Mouse (Mus musculus): Measurements from ENCODE around the gene Ctnna3.

Ctnna3 gene

DNA sequence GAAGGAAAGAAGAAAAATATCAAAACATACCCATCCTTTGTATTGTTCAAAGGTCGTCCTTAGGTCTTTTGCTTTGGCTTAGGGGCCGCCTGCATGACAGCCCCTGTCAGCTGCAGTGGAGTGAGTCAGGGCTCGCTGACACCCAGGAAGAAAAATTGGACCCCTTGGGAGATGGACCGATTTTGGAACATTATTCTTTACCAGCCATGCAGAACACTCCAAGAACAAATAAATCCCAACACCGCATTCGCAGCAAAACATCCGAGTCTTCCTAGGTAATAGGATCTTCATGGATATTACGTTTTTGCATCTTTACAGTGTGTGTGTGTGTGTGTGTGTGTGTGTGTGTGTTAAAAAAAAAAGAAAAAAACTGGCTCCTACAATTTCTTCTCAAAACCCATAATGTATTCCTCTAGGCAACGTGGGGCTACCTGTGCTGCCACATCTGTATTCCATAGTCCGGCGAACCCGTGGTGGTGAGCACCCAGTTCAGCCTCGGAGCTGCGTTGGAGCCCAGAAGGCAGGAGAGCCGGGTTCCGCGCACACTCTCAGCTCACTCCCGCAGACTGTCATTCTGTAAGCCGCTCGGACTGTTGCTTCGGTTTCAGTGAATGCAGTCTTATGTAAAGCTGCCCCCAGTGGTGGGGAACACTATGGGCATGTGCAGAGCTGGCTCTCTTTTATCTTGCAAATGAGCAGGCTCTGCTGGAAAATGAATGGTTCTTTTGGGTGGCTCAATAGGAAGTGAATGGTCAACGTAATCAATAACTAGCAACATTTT lies 660.0 kb downstream of the Ctnna3 start, which contains the start of gene Lrrtm3:
TSS of gene Lrrtm3 (minus strand) at position 598 of the 781 bp plus-strand sequence.
- H3K36me3 ChIP-seq (ENCODE audit: control insufficient read depth, insufficient read depth, low read length, poor library complexity, severe bottlenecking) = no peaks in the 10 kb centered on the region
- no peaks in the 10 kb centered on the region for H3K27me3 ChIP-seq (ENCODE audit: control insufficient read depth, insufficient read depth, low read length, poor library complexity, severe bottlenecking)
- DNase-seq (ENCODE audit: low read depth, low spot score) = no peak

DNA sequence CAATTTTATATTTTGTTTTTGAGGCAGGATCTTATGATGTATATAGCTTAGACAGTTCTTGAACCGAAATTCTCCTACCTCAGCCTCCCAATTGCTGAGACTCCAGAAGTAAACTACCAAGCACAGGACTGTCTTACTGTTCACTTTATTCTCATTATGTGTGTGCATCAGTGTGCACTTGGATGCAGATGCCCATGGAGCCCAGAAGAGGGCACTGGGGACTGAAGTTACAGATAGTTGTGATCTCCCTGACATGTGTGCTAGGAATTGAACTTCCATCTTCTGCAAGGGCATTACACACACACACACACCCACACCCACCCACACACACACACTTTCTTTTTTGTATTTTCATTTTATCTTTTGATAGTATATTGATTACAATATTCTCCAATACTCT lies 666.6 kb downstream of the Ctnna3 start:
- no peak for DNase-seq (ENCODE audit: low read depth, low spot score)
- no peaks in the 10 kb centered on the region for H3K36me3 ChIP-seq (ENCODE audit: control insufficient read depth, insufficient read depth, low read length, poor library complexity, severe bottlenecking)
- H3K27me3 ChIP-seq (ENCODE audit: control insufficient read depth, insufficient read depth, low read length, poor library complexity, severe bottlenecking) = no peaks in the 10 kb centered on the region

DNA sequence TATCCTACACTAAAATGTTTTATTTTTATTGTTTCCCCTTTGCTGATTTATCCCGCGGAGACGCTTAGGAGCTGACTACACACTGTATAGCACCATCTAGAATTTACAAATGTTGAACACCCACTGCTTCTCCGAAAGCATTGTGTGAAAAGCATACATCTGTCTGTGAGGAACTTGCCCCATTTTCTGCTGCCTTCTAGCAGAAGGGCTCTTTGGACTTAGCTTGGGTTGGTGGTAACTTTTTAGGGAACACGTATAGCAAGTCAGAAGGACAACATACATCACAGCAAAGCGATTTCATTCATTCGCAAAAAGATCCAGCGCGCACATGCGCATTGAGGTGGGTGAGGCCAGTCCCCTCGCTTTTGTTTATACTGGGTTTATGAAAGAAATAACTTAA lies 685.3 kb downstream of the Ctnna3 start:
- no peak for DNase-seq (ENCODE audit: low read depth, low spot score)
- no peaks in the 10 kb centered on the region for H3K27me3 ChIP-seq (ENCODE audit: control insufficient read depth, insufficient read depth, low read length, poor library complexity, severe bottlenecking)
- no peaks in the 10 kb centered on the region for H3K36me3 ChIP-seq (ENCODE audit: control insufficient read depth, insufficient read depth, low read length, poor library complexity, severe bottlenecking)

DNA sequence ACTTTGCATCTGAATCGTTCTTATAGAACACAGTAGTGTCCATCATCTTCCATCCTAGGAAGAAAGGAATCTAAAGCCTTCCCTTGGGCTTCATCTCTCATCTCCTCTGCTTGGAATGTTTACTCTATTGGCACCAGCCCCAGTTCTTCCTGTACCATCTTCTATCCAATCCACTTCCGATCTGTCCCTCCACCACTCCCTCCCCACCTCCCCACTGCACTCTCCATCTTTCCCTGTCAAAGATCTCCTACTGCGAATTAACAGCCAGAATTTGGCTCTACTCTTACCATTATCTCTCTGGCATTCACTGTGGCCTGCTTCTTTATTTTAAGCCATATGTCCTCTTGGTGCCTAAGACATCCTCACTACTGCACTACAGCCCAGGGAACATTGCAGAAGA lies 688.9 kb downstream of the Ctnna3 start:
- Histone ChIP-seq H3K36me3 (ENCODE audit: control insufficient read depth, insufficient read depth, low read length, poor library complexity, severe bottlenecking) (no peaks in the 10 kb centered on the region), H3K27me3 (ENCODE audit: control insufficient read depth, insufficient read depth, low read length, poor library complexity, severe bottlenecking) (no peaks in the 10 kb centered on the region)
- DNase-seq (ENCODE audit: low read depth, low spot score) = no peak

DNA sequence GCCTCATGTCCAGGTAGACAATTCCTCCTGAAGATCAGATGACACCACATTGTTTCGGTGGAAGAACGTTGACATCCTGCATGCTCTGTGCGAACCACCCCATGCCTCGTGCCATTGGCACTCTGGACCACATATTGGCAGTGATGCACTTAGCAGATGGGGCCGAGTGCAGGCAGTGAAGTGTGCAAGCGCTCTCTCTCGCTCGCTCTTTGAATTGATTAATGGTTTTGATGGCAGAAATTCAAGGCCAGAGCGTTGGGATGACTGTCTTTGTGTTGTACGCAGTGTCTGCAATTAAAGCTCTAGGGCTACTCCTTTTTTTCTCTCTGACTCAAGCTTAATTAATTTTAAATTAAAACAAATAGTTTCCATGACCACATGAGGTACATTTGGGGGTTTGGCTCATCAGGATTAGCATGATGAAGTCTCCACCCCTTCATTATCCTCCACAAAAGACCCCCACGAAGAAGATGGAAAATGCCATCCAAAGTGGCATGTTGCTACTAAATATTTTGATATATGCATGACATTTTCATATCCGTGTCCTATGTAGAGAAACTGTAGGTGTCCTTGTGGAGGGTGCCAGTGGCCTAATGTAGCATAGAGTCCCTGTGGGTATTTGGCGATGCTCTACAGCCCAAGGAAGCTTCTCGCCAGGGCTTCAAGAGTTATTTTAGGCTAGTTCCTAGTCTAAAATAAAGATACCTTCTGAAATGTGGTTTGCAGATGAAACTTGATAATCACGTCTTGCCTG lies 700.7 kb downstream of the Ctnna3 start:
- H3K36me3 ChIP-seq (ENCODE audit: control insufficient read depth, insufficient read depth, low read length, poor library complexity, severe bottlenecking) = no peaks in the 10 kb centered on the region
- H3K27me3 ChIP-seq (ENCODE audit: control insufficient read depth, insufficient read depth, low read length, poor library complexity, severe bottlenecking) = no peaks in the 10 kb centered on the region
- no peak for DNase-seq (ENCODE audit: low read depth, low spot score)

DNA sequence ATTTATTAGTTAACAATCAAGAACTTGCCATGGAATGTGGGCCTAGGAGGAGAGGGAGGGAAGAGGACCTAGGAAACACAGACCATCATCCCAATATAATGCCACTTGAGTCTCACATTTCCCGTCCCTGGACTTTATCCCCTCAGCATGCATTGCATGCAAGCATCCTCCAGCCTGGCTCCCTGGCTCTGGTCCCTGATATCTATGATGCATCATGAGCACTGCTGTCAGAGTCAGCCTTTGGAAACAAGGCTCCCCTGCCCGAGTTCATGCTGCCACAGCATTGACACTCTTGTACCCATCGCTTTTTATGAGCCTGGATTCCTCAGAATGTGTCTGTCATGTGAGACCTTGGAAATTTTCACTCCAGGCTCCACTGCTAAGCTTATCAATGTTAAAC lies 703.6 kb downstream of the Ctnna3 start:
- Histone ChIP-seq H3K27me3 (ENCODE audit: control insufficient read depth, insufficient read depth, low read length, poor library complexity, severe bottlenecking) (no peaks in the 10 kb centered on the region), H3K36me3 (ENCODE audit: control insufficient read depth, insufficient read depth, low read length, poor library complexity, severe bottlenecking) (no peaks in the 10 kb centered on the region)
- DNase-seq (ENCODE audit: low read depth, low spot score) = no peak

DNA sequence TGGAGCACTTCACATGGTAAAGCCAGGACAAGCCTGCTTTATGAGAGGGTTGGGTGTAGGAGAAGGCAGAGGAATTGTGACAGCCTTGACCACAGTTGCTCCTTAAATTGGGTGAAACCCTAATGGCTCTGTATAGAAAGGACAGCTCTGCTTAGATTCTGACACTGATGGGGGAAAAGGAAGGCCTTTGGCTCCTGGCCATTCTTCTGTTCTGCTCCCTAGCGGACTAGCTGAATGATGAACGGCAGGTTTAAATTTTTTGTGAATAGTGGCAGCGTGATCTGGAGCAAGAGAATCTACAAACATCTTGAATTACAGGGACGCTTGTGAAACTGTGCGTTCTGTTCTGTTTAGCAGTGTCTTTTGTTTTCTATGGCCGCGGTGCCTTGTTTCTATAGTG lies 705.6 kb downstream of the Ctnna3 start:
- Histone ChIP-seq H3K36me3 (ENCODE audit: control insufficient read depth, insufficient read depth, low read length, poor library complexity, severe bottlenecking) (no peaks in the 10 kb centered on the region), H3K27me3 (ENCODE audit: control insufficient read depth, insufficient read depth, low read length, poor library complexity, severe bottlenecking) (no peaks in the 10 kb centered on the region)
- no peak for DNase-seq (ENCODE audit: low read depth, low spot score)

DNA sequence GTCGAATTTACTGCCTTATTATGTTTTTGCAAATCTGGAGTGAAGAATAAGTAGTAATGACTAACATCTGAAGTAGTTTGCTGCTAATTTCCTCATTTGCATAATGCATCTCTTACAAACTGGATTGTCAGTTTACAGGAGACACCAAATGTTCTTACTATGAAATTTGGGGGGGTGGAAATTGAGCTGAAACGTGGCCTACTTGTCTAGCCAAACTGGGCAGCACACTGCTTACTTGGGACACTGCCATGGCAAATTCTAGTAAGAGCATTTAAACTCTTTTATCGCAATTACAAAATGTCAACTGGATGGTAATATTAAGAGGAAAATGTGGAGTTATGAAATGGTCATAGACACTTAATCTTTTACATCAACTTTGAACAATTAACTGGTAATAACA lies 716.6 kb downstream of the Ctnna3 start:
- Histone ChIP-seq H3K27me3 (ENCODE audit: control insufficient read depth, insufficient read depth, low read length, poor library complexity, severe bottlenecking) (no peaks in the 10 kb centered on the region), H3K36me3 (ENCODE audit: control insufficient read depth, insufficient read depth, low read length, poor library complexity, severe bottlenecking) (no peaks in the 10 kb centered on the region)
- no peak for DNase-seq (ENCODE audit: low read depth, low spot score)

DNA sequence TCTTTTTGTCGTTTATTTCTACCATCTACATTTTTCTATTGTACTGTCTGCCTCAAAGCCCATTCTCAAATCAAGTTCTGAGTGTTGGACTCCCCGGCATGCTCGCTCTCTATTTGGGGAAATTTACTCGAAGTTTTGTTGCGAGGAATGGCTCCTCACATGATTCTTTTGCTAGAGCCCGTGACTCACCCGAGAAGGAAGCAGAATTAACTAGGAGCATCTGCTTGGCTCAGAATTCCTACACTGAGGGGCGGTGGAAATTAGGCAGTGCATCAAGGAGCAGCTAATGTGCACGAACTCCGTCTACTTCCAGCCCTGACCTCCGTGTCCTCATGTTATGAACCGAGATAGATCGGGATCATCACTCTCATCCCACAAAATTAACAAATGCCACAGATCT lies 751.8 kb downstream of the Ctnna3 start:
- Histone ChIP-seq H3K27me3 (ENCODE audit: control insufficient read depth, insufficient read depth, low read length, poor library complexity, severe bottlenecking) (no peaks in the 10 kb centered on the region), H3K36me3 (ENCODE audit: control insufficient read depth, insufficient read depth, low read length, poor library complexity, severe bottlenecking) (no peaks in the 10 kb centered on the region)
- no peak for DNase-seq (ENCODE audit: low read depth, low spot score)

DNA sequence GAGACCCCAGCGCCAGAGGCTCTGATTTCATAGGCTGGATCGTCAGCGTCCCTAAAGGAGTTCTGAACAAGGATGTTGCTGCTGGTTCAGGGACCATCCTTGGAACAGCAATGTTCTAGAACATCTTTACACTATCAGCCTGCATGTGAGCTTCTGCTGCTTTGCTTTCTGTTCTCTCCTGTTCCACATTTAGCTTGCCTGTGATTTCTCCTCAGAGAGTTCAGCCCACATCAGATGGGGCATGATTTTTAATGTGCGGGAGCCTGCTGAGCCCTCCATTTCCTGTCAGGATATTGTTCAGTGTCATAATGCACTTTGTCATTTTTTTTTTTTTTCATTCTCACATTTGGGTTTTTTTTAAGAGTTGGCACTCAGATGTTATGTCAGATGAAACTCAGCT lies 752.8 kb downstream of the Ctnna3 start:
- Histone ChIP-seq H3K27me3 (ENCODE audit: control insufficient read depth, insufficient read depth, low read length, poor library complexity, severe bottlenecking) (no peaks in the 10 kb centered on the region), H3K36me3 (ENCODE audit: control insufficient read depth, insufficient read depth, low read length, poor library complexity, severe bottlenecking) (no peaks in the 10 kb centered on the region)
- no peak for DNase-seq (ENCODE audit: low read depth, low spot score)

DNA sequence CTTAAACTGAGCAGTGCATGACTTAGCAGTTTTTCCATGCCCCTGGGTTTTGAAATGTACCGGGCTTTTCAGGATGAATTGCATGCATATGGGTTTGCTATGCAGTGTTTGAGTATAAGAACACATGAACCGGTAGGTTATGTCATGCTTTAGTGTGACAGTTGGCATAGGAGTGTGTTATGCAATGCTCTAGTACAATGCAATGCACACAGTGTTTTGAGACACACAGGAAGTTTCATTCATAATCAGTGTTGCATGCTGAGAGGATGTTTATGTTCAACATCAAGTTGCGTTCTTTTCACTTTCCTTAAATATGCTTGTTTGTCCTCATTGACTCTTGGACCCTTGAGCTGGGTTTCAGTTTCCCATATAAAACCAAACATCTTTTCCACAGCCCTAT lies 758.1 kb downstream of the Ctnna3 start:
- DNase-seq (ENCODE audit: low read depth, low spot score) = no peak
- H3K27me3 ChIP-seq (ENCODE audit: control insufficient read depth, insufficient read depth, low read length, poor library complexity, severe bottlenecking) = no peaks in the 10 kb centered on the region
- H3K36me3 ChIP-seq (ENCODE audit: control insufficient read depth, insufficient read depth, low read length, poor library complexity, severe bottlenecking) = no peaks in the 10 kb centered on the region

DNA sequence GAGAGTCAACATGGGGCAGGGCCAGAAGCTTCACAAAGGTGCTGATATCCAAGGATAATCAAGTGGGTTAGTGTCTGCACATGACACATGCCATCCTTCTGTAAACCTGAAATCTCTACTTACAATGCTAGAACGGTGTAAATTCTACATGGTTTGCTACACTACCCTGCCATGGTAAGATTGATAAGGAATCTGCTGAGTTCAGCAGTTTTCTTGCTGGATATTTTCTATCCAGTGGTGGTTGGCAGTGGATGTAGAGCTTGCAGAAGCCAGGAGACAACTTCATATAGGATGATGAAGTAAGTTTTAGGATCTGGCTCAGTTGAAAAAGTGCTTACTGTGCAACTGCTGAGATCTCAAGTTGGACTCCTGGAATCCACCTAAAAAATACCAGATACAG lies 767.7 kb downstream of the Ctnna3 start:
- no peaks in the 10 kb centered on the region for H3K27me3 ChIP-seq (ENCODE audit: control insufficient read depth, insufficient read depth, low read length, poor library complexity, severe bottlenecking)
- H3K36me3 ChIP-seq (ENCODE audit: control insufficient read depth, insufficient read depth, low read length, poor library complexity, severe bottlenecking) = no peaks in the 10 kb centered on the region
- no peak for DNase-seq (ENCODE audit: low read depth, low spot score)

DNA sequence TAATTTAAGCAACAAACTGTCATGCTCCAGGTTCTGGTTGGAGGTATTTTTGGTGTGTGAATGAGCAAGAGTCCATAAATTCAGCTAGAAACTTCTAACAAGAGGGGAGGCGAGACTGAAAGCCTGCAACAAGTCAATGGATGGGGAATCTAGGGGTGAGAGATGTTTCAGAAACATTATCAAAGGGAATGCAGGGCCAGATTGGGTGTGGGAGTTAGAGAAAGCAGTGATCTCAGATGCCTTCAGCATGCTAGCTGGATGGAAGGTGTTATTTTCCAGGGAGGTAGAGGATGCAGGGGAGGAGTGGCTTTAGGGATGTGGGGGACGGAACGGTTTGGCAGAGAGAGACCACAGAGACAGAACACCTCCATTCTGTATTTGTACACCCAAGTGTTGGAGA lies 785.7 kb downstream of the Ctnna3 start:
- DNase-seq (ENCODE audit: low read depth, low spot score) = no peak
- Histone ChIP-seq H3K36me3 (ENCODE audit: control insufficient read depth, insufficient read depth, low read length, poor library complexity, severe bottlenecking) (no peaks in the 10 kb centered on the region), H3K27me3 (ENCODE audit: control insufficient read depth, insufficient read depth, low read length, poor library complexity, severe bottlenecking) (no peaks in the 10 kb centered on the region)

DNA sequence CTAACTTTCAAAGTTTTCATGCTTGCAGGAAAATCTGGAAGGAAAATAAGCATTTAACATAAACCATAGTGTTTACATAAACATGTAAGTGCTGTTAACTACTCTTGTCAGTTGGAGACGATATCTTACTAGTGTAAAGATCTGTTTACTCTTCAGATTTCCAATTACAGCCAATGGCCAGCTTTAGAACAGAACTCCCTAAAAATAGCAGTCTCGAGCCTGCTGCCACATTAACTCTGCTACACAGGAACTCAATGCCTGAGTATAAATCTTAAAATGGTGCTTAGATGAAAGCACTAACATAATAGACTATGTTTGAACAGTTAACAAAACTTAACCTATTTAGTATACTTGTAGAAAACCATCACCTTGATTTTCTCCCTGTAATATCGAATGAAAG lies 793.1 kb downstream of the Ctnna3 start:
- Histone ChIP-seq H3K36me3 (ENCODE audit: control insufficient read depth, insufficient read depth, low read length, poor library complexity, severe bottlenecking) (no peaks in the 10 kb centered on the region), H3K27me3 (ENCODE audit: control insufficient read depth, insufficient read depth, low read length, poor library complexity, severe bottlenecking) (no peaks in the 10 kb centered on the region)
- DNase-seq (ENCODE audit: low read depth, low spot score) = no peak

DNA sequence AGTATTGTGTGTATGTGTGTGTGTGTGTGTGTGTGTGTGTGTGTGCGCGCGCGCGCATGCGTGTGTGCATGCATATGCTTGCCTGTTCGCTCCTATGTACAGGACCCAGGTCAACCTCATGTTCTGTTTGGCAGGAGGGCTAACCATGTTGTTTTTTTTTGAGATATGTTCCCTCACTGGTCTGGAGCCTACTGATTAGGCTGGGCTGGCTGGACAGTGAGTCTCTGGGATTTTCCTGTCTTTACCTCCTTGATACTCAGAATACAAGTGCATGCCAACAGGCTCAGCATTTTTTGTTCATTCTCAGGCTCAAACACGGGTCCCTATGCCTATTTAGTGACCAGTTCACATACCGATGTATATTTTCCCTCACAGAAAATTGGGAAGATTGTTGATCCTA lies 794.1 kb downstream of the Ctnna3 start:
- H3K27me3 ChIP-seq (ENCODE audit: control insufficient read depth, insufficient read depth, low read length, poor library complexity, severe bottlenecking) = no peaks in the 10 kb centered on the region
- DNase-seq (ENCODE audit: low read depth, low spot score) = no peak
- H3K36me3 ChIP-seq (ENCODE audit: control insufficient read depth, insufficient read depth, low read length, poor library complexity, severe bottlenecking) = no peaks in the 10 kb centered on the region
